Mouse (Mus musculus): ENCODE measurements around the gene Vcp. TPM values are rescaled to one million over a fixed set of nuclear protein-coding genes. Genes with fewer than 3 reads are reported as not detected.
"Not testable (repeated sequence)": the region's sequence is repeated elsewhere in the genome, so short reads cannot be mapped to it uniquely, and the experiment has no call there.

The Vcp gene
- polyA plus RNA-seq, 1 experiment, result 130 TPM

GRCm38 (mm10) chr4:43002756-43003439 is 2.6 kb upstream of the Vcp start:
- TF ChIP-seq POLR2A (IDR thresholded peaks at IDR 0.05; ENCODE audit: low read depth, low read length), result no peak
- no peak for TF ChIP-seq CTCF (conservative IDR thresholded peaks at IDR 0.05; ENCODE audit: insufficient read depth, insufficient read length, low read depth, low read length)
- Histone ChIP-seq H3K27me3 (replicated peaks; ENCODE audit: control insufficient read depth, insufficient read depth, low read length) (no peaks in the 10 kb centered on the region), H3K4me3 (ENCODE audit: insufficient read depth, low read depth, low read length) (no peak overlapping the region), H3K36me3 (ENCODE audit: control insufficient read depth, insufficient read depth, low read length) (no peaks in the 10 kb centered on the region), H3K27ac (ENCODE audit: insufficient read depth, low read depth, low read length) (peak overlapping the region; percentile 67; the same call in 1 of the 2 replicates), H3K4me1 (ENCODE audit: control insufficient read depth, insufficient read depth, low read length) (peaks cover 22% of the 10 kb centered on the region; the same call in 1 of the 2 replicates)
- DNase-seq, result peak; percentile 77
- 46% methylated on average over 12 of the region's 12 CpGs for WGBS

DNA sequence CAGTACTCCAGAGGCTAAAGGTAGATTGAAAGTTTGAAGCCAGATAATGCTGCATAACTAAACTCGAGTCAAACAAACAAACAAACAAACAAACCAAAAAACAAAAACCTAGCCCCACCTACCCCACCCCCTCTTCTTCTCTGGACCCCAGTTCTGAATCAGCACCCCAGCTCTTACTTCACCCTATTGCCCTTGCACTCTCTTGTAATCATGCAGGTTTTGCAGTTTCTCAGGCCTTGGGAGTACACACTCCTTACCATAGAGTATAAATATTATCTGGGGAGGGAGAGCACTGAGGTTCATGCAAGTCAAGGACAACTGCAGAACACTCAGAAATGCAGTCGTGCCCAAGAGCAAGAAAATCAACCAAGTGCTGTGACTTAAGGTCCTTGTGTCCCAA is 965 bp upstream of the Vcp start:
- WGBS, result 91% methylated on average over 2 of the region's 2 CpGs
- no peaks in the 10 kb centered on the region for H3K27me3 ChIP-seq (replicated peaks; ENCODE audit: control insufficient read depth, insufficient read depth, low read length)
- H3K4me3 ChIP-seq (ENCODE audit: insufficient read depth, low read depth, low read length), result no peak overlapping the region
- no peak overlapping the region for H3K27ac ChIP-seq (ENCODE audit: insufficient read depth, low read depth, low read length)
- peaks cover 27% of the 10 kb centered on the region; the same call in 1 of the 2 replicates for H3K4me1 ChIP-seq (ENCODE audit: control insufficient read depth, insufficient read depth, low read length)
- no peaks in the 10 kb centered on the region for H3K36me3 ChIP-seq (ENCODE audit: control insufficient read depth, insufficient read depth, low read length)
- TF ChIP-seq CTCF (conservative IDR thresholded peaks at IDR 0.05; ENCODE audit: insufficient read depth, insufficient read length, low read depth, low read length) (no peak), POLR2A (IDR thresholded peaks at IDR 0.05; ENCODE audit: low read depth, low read length) (no peak)
- no peak for DNase-seq

DNA sequence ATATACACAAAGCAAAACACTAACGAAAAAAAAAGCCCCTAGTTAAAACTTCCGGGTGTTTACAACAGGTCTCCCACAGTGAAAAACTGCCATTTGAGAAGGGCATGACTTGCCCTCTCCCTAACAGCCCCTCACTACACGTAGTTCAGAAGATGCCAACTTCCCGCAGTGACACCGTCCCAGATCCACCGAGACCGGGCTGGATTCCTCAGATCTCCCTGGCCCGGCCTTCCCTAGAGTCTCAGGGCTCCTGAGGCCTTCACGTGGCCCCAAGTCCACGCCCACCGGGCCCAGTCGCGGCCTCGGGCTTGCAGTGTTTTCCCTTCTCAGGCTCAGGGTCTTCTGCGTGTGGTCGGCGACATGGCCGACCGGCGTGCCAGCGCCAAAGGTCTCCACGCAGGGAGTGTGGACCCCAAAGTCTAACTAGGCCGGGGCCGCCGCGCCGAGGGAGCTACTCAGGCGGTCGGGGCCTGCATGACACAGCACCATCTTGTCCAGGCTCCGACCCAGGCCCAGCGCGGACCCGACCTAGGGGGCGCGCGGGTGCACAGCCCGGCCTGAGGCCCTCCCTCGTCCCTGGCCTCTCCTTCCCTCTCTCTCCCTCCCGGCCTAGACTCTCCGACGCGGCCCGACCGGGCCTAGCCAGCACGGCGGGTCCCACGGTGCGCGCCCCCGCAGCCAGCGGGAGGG is 711 bp downstream of the Vcp start:
- Histone ChIP-seq H3K27ac (ENCODE audit: insufficient read depth, low read depth, low read length) (peak overlapping the region; percentile 97), H3K4me1 (ENCODE audit: control insufficient read depth, insufficient read depth, low read length) (peaks cover 27% of the 10 kb centered on the region; the same call in 1 of the 2 replicates), H3K27me3 (replicated peaks; ENCODE audit: control insufficient read depth, insufficient read depth, low read length) (no peaks in the 10 kb centered on the region), H3K4me3 (ENCODE audit: insufficient read depth, low read depth, low read length) (peak overlapping the region; percentile 98), H3K36me3 (ENCODE audit: control insufficient read depth, insufficient read depth, low read length) (no peaks in the 10 kb centered on the region; the same call in 1 of the 2 replicates)
- DNase-seq, result peak; percentile 88
- TF ChIP-seq POLR2A (IDR thresholded peaks at IDR 0.05; ENCODE audit: low read depth, low read length) (peak; percentile 14), CTCF (conservative IDR thresholded peaks at IDR 0.05; ENCODE audit: insufficient read depth, insufficient read length, low read depth, low read length) (0 out of 2 replicates have a peak, but pooled peaks have one; percentile 8)
- WGBS, result under 1% methylated on average over 51 of the region's 51 CpGs

GRCm38 (mm10) chr4:42998022-42998421 is 2.3 kb downstream of the Vcp start:
- Histone ChIP-seq H3K4me1 (ENCODE audit: control insufficient read depth, insufficient read depth, low read length) (peaks cover 23% of the 10 kb centered on the region; the same call in 1 of the 2 replicates), H3K36me3 (ENCODE audit: control insufficient read depth, insufficient read depth, low read length) (peaks cover 4% of the 10 kb centered on the region), H3K27ac (ENCODE audit: insufficient read depth, low read depth, low read length) (no peak overlapping the region), H3K27me3 (replicated peaks; ENCODE audit: control insufficient read depth, insufficient read depth, low read length) (no peaks in the 10 kb centered on the region), H3K4me3 (ENCODE audit: insufficient read depth, low read depth, low read length) (no peak overlapping the region)
- WGBS, result 20% methylated on average over 2 of the region's 2 CpGs
- no peak for DNase-seq
- no peak for TF ChIP-seq CTCF (conservative IDR thresholded peaks at IDR 0.05; ENCODE audit: insufficient read depth, insufficient read length, low read depth, low read length)
- no peak for TF ChIP-seq POLR2A (IDR thresholded peaks at IDR 0.05; ENCODE audit: low read depth, low read length)

DNA sequence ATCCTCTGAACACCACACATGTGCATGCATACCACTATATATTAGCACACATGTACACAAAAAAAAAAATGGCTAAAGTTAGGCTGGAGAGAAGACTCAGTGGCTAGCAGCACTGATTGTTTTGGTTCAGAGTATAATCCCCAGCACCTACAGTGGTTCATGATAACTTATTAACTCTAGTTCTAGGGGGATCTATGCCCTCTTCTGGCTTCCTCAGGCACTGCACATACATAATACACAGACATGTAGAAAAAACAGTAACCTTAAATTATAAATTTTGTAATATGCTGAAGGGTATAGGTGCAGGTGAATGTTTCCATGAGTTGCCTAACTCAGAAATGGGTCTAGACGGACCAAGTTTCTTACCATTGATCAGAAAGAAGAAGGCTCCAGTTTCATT is 12.0 kb downstream of the Vcp start:
- DNase-seq, result peak; percentile 17
- Histone ChIP-seq H3K27me3 (replicated peaks; ENCODE audit: control insufficient read depth, insufficient read depth, low read length) (no peaks in the 10 kb centered on the region), H3K36me3 (ENCODE audit: control insufficient read depth, insufficient read depth, low read length) (peaks cover 38% of the 10 kb centered on the region), H3K4me1 (ENCODE audit: control insufficient read depth, insufficient read depth, low read length) (no peaks in the 10 kb centered on the region), H3K27ac (ENCODE audit: insufficient read depth, low read depth, low read length) (no peak overlapping the region), H3K4me3 (ENCODE audit: insufficient read depth, low read depth, low read length) (no peak overlapping the region)
- 81% methylated on average over 1 of the region's 1 CpGs for WGBS
- no peak for TF ChIP-seq POLR2A (IDR thresholded peaks at IDR 0.05; ENCODE audit: low read depth, low read length)
- TF ChIP-seq CTCF (conservative IDR thresholded peaks at IDR 0.05; ENCODE audit: insufficient read depth, insufficient read length, low read depth, low read length), result no peak

GRCm38 (mm10) chr4:42980467-42980866 is 19.8 kb downstream of the Vcp start:
- not testable (repeated sequence) for H3K4me1 ChIP-seq (ENCODE audit: control insufficient read depth, insufficient read depth, low read length); H3K27ac ChIP-seq (ENCODE audit: insufficient read depth, low read depth, low read length); H3K4me3 ChIP-seq (ENCODE audit: insufficient read depth, low read depth, low read length); H3K27me3 ChIP-seq (replicated peaks; ENCODE audit: control insufficient read depth, insufficient read depth, low read length); DNase-seq
- WGBS, result 79% methylated on average over 8 of the region's 8 CpGs
- H3K36me3 ChIP-seq (ENCODE audit: control insufficient read depth, insufficient read depth, low read length), result peaks cover 21% of the 10 kb centered on the region

- 93% methylated on average over 4 of the region's 4 CpGs for whole genome bisulfite sequencing
- no peak overlapping the region for H3K4me3 ChIP-seq (ENCODE audit: insufficient read depth, low read depth, low read length)
- no peaks in the 10 kb centered on the region for H3K27me3 ChIP-seq (replicated peaks; ENCODE audit: control insufficient read depth, insufficient read depth, low read length)
- no peaks in the 10 kb centered on the region for H3K4me1 ChIP-seq (ENCODE audit: control insufficient read depth, insufficient read depth, low read length)
- TF ChIP-seq POLR2A (IDR thresholded peaks at IDR 0.05; ENCODE audit: low read depth, low read length) (no peak), CTCF (conservative IDR thresholded peaks at IDR 0.05; ENCODE audit: insufficient read depth, insufficient read length, low read depth, low read length) (0 out of 2 replicates have a peak, but pooled peaks have one; percentile 12)
- H3K36me3 ChIP-seq (ENCODE audit: control insufficient read depth, insufficient read depth, low read length), result peaks cover 7% of the 10 kb centered on the region
- no peak for DNase-seq
- no peak overlapping the region for H3K27ac ChIP-seq (ENCODE audit: insufficient read depth, low read depth, low read length)
Observed at GRCm38 (mm10) chr4:42978062-42978461, 22.2 kb downstream of the Vcp start.
